ENCODE assay signal across 19 mouse cellular contexts in the genomic region with DNA sequence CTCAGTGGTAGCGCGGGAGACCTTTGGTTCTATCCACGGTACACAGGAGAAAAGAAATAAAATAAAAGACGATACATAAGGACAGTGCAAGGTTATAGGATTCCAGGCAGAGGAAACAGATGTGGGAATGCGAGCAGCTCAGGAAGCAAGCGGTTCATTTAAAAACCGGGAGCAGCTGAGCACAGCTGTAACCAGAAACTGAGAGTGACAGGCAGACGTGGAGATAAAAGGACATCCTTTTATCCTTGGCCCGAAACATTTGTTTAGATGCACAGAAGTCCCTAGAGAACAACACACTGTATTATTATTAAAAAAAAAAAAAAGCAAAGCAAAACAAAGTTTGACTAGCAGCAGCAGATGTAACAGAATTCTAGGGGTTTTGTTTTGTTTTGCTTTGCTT.
A peak's percentile ranks its signal among the peaks of the same experiment; 100 is the strongest.
DNase-seq lines count a peak whose midpoint lies in the region; ATAC-seq and TF ChIP-seq lines count a peak whose summit lies in the region.
"Had no signal": no experiment of that assay in that cellular context is flagged by ENCODE, and none has a peak within 500 bp of the region (broad histone marks: within the 10 kb centered on the region; RNA-seq: fewer than 3 reads in every experiment).

No protein-coding gene starts in this region.

- intact Hi-C loops in heart, postnatal 10 days (cut with DNase I) = no loop called here

- no peaks in the 10 kb centered on the region for H3K9me3 ChIP-seq in limb, embryonic 14.5 days (ENCODE audit: control insufficient read depth, low read length)
- H3K9me3 ChIP-seq in limb, embryonic 10.5 days (replicated peaks) = no peaks in the 10 kb centered on the region
- H3K9me3 ChIP-seq: embryonic facial prominence, embryonic 12.5 days; heart, embryonic 12.5 days; hindbrain, embryonic 15.5 days; stomach, embryonic 15.5 days had no signal

- H3K27me3 ChIP-seq in limb, embryonic 14.5 days (ENCODE audit: control insufficient read depth, insufficient read depth, low read length) = no peaks in the 10 kb centered on the region
- H3K27me3 ChIP-seq in limb, embryonic 10.5 days (ENCODE audit: low read depth, poor library complexity, severe bottlenecking) = no peaks in the 10 kb centered on the region
- H3K27me3 ChIP-seq: CH12.LX; embryonic facial prominence, embryonic 12.5 days; heart, embryonic 12.5 days; hindbrain, embryonic 15.5 days; stomach, embryonic 15.5 days had no signal

- TF ChIP-seq POLR2A in limb, embryonic 14.5 days (IDR thresholded peaks at IDR 0.05; ENCODE audit: borderline replicate concordance, extremely low read depth, insufficient read depth, insufficient read length) = no peak

- no peak overlapping the region for H3K4me3 ChIP-seq in limb, embryonic 14.5 days (replicated peaks; ENCODE audit: low read length)
- no peak overlapping the region for H3K4me3 ChIP-seq in limb, embryonic 10.5 days
- H3K4me3 ChIP-seq: embryonic facial prominence, embryonic 12.5 days; heart, embryonic 12.5 days; hindbrain, embryonic 15.5 days; stomach, embryonic 15.5 days had no signal

- 45% methylated on average over 9 of the region's 9 CpGs for WGBS in limb, embryonic 14.5 days
- 65% methylated on average over 9 of the region's 9 CpGs for WGBS in limb, embryonic 10.5 days

- no peak overlapping the region for H3K9ac ChIP-seq in limb, embryonic 14.5 days (ENCODE audit: low read depth, low read length, severe bottlenecking)
- H3K9ac ChIP-seq: embryonic facial prominence, embryonic 12.5 days; heart, embryonic 12.5 days; hindbrain, embryonic 15.5 days; liver, postnatal 0 days; stomach, embryonic 15.5 days had no signal

- DNase-seq in heart, postnatal 10 days = peak; percentile 27 to 40
- no peak for DNase-seq in heart, adult 18-20 months
- peak; percentile 8 for DNase-seq in limb, embryonic 14.5 days (ENCODE audit: low spot score)
- DNase-seq in limb, embryonic 10.5 days (ENCODE audit: low spot score) = no peak
- peak; percentile 17 to 40 for DNase-seq in kidney, postnatal 25 days
- DNase-seq in lung, postnatal 36 days = peak; percentile 32
- no peak for DNase-seq in frontal cortex, postnatal 10 days (ENCODE audit: low spot score in 2 of 2)
- DNase-seq: cerebellum, adult 9-10 months; heart, postnatal 36 days; liver, postnatal 0 days had no signal

- no peaks in the 10 kb centered on the region for H3K4me1 ChIP-seq in limb, embryonic 14.5 days (ENCODE audit: control insufficient read depth, insufficient read depth, low read length)
- H3K4me1 ChIP-seq in limb, embryonic 10.5 days = no peaks in the 10 kb centered on the region
- H3K4me1 ChIP-seq: embryonic facial prominence, embryonic 12.5 days; heart, embryonic 12.5 days; hindbrain, embryonic 15.5 days; stomach, embryonic 15.5 days had no signal

- ATAC-seq in limb, embryonic 14.5 days (ENCODE audit: low FRiP score, low read depth) = no peak
- ATAC-seq in inflammation-experienced regulatory T-cells, adult 6 months = no peak
- ATAC-seq: forebrain, embryonic 16.5 days; intestine, embryonic 16.5 days; liver, postnatal 0 days; midbrain, embryonic 16.5 days had no signal

- H3K4me2 ChIP-seq in limb, embryonic 14.5 days (replicated peaks; ENCODE audit: low read depth, low read length, severe bottlenecking) = no peak overlapping the region
- H3K4me2 ChIP-seq: embryonic facial prominence, embryonic 12.5 days; heart, embryonic 12.5 days; hindbrain, embryonic 15.5 days; stomach, embryonic 15.5 days had no signal

- no peak overlapping the region for H3K27ac ChIP-seq in limb, embryonic 14.5 days (replicated peaks; ENCODE audit: low read depth, low read length)
- H3K27ac ChIP-seq in limb, embryonic 10.5 days = no peak overlapping the region
- H3K27ac ChIP-seq: embryonic facial prominence, embryonic 12.5 days; hindbrain, embryonic 15.5 days; stomach, embryonic 15.5 days had no signal

- H3K36me3 ChIP-seq in limb, embryonic 14.5 days (ENCODE audit: control insufficient read depth, insufficient read depth, low read length) = no peaks in the 10 kb centered on the region
- H3K36me3 ChIP-seq in limb, embryonic 10.5 days = no peaks in the 10 kb centered on the region
- H3K36me3 ChIP-seq: embryonic facial prominence, embryonic 12.5 days; heart, embryonic 12.5 days; hindbrain, embryonic 15.5 days; stomach, embryonic 15.5 days had no signal

Comparison
In these comparisons a context has a peak if more than half of its experiments do, and no peak if none do; other contexts are left out.
1. DNase-seq: peak in heart, postnatal 10 days (2 of 2), limb, embryonic 14.5 days (single experiment), kidney, postnatal 25 days (2 of 2) and lung, postnatal 36 days (single experiment); none in heart, adult 18-20 months (0 of 2), limb, embryonic 10.5 days (single experiment) and frontal cortex, postnatal 10 days (0 of 2).